Mouse (Mus musculus): ENCODE data around the gene Irf3. TPM values are rescaled to one million over a fixed set of nuclear protein-coding genes. Genes with fewer than 3 reads are reported as not detected.

Irf3 gene
- polyA plus RNA-seq, 1 experiment from 2014 or later = 108 TPM

- no peak for ATAC-seq
Measured at GRCm38 (mm10) chr7:45025601-45026220, 28.3 kb downstream of the Irf3 start.

GRCm38 (mm10) chr7:45026256-45026655 lies 28.8 kb downstream of the Irf3 start:
- ChIA-PET POLR2A (no interaction called here), CTCF (interaction anchor here (1.3 to 1.5 kb wide), 2 partner anchors 8 to 12 kb away, joined by 5 read pairs; partner anchors contain the start of gene Rras)
- no peaks in the 10 kb centered on the region for H3K27me3 ChIP-seq
- in situ Hi-C loops (cut with MboI; ENCODE audit: low pct_unique_long_range_greater_than_20kb) = no loop called here
- no peak for ATAC-seq
- no peak for DNase-seq (ENCODE audit: low read depth, low spot score)
- no peak for TF ChIP-seq CTCF (IDR thresholded peaks at IDR 0.05)

More at GRCm38 (mm10) chr7:45025601-45026220, 28.3 kb downstream of the Irf3 start:
- DNase-seq (ENCODE audit: low read depth, low spot score) = no peak
- no peak for TF ChIP-seq CTCF (IDR thresholded peaks at IDR 0.05)
- no peaks in the 10 kb centered on the region for H3K27me3 ChIP-seq
- in situ Hi-C loops (cut with MboI; ENCODE audit: low pct_unique_long_range_greater_than_20kb) = no loop called here
- POLR2A ChIA-PET = no interaction called here
- CTCF ChIA-PET = no interaction called here

DNA sequence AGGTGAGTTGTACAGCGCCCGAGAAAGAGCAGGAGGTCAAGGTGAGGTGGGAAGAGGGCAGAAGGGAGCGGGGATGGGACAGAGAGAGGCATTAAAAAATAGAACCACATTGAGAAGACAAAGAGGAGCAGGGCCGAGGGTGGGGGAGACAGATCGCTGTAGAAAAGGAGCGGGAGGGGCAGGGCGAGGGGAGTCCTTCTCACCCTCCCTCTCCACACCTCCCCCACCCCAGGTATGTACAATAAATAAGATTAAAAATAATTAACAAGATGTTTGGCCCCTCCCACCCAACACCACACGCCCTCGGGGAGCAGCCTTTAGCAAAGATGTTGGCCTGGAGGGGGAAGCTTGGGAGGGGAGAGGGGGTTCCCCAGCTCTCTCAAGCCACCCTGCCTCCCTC lies 30.3 kb downstream of the Irf3 start:
- POLR2A ChIA-PET = no interaction called here
- TF ChIP-seq CTCF (IDR thresholded peaks at IDR 0.05) = no peak
- no peak for ATAC-seq
- CTCF ChIA-PET = interaction anchor here (0.6 to 2.7 kb wide), 3 partner anchors 8 to 10 kb away, joined by 3 to 8 read pairs (median 5); partner anchors contain the start of gene Rras
- in situ Hi-C loops (cut with MboI; ENCODE audit: low pct_unique_long_range_greater_than_20kb) = no loop called here
- H3K27me3 ChIP-seq = no peaks in the 10 kb centered on the region
- no peak for DNase-seq (ENCODE audit: low read depth, low spot score)

DNA sequence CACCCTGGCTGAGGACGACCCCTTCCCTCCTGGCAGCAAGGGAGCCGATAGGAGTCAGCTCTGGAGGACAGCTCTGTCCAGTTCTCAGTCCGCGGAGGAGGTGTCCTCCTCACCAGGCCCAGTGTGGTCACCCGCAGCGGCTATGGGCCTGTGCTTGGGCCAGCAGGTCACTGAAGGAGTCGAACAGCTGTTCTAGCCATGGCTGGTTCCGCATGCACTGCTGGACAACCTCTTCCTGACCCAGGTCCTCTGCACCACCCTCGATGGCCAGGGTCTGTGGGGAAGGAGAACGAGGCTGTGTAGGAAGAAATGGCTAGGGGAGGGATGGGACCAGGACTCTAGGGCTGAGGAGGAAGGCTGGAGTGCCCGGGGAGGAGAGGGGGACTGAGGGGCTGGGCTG lies 30.9 kb downstream of the Irf3 start:
- DNase-seq (ENCODE audit: low read depth, low spot score) (no peak), ATAC-seq (no peak)
- CTCF ChIA-PET = interaction anchor here (2.7 kb wide), 1 partner anchor 10 kb away, joined by 8 read pairs; the partner anchor contains the start of gene Rras
- H3K27me3 ChIP-seq = no peaks in the 10 kb centered on the region
- TF ChIP-seq CTCF (IDR thresholded peaks at IDR 0.05) = no peak
- POLR2A ChIA-PET = no interaction called here
- in situ Hi-C loops (cut with MboI; ENCODE audit: low pct_unique_long_range_greater_than_20kb) = no loop called here

DNA sequence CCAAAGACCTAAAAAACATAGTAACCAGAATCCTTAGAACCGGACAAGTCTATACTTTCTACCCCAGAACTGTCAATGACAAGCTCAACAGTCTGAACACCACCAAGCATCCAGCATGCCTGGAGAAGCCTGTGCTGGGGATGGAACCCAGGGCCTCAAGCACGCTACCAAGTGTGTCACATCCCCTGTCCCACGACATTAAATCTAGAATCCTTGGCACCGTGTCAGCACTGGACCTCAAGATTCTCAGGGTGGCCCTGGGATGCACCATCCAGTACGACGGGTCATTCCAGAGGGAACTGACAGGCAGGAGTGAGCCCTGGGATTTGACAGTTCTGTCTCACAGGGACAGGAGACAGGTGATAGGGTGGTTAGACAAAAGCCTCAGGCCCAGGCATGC lies 32.5 kb downstream of the Irf3 start:
- in situ Hi-C loops (cut with MboI; ENCODE audit: low pct_unique_long_range_greater_than_20kb) = no loop called here
- ChIA-PET CTCF (interaction anchor here (1.1 to 2.7 kb wide), 4 partner anchors 10 to 29 kb away, joined by 3 to 8 read pairs (median 4); partner anchors contain the start of gene Rras), POLR2A (interaction anchor here (1.2 kb wide), 1 partner anchor 18 kb away, joined by 3 read pairs; no protein-coding TSS in a partner anchor)
- ATAC-seq (no peak), DNase-seq (ENCODE audit: low read depth, low spot score) (no peak)
- H3K27me3 ChIP-seq = no peaks in the 10 kb centered on the region
- TF ChIP-seq CTCF (IDR thresholded peaks at IDR 0.05) = no peak

DNA sequence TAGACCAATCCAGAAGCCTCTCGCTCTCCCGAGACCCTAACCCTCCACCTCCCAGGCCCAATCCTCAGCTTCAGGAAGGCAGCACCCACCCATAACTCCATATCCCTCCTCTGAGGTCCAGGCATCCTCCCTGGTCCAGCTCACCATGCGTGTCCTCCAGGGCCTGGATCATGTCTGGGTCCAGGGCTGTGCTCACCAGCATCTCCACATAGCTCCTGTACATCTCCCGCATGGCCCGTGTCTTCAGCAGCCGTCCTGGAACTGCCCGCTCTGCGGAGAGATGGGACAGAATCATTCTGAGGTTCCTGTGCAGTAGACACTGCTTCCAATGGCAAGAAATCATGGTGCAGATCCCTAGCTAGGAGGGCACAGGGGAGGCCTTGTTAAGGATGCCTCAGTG lies 33.4 kb downstream of the Irf3 start:
- ChIA-PET CTCF (interaction anchor here (1.1 to 1.3 kb wide), 2 partner anchors 10 to 14 kb away, joined by 3 to 4 read pairs; no protein-coding TSS in a partner anchor), POLR2A (interaction anchor here (1.2 kb wide), 1 partner anchor 17 kb away, joined by 3 read pairs; no protein-coding TSS in a partner anchor)
- in situ Hi-C loops (cut with MboI; ENCODE audit: low pct_unique_long_range_greater_than_20kb) = no loop called here
- ATAC-seq (no peak), DNase-seq (ENCODE audit: low read depth, low spot score) (no peak)
- no peak for TF ChIP-seq CTCF (IDR thresholded peaks at IDR 0.05)
- H3K27me3 ChIP-seq = no peaks in the 10 kb centered on the region

DNA sequence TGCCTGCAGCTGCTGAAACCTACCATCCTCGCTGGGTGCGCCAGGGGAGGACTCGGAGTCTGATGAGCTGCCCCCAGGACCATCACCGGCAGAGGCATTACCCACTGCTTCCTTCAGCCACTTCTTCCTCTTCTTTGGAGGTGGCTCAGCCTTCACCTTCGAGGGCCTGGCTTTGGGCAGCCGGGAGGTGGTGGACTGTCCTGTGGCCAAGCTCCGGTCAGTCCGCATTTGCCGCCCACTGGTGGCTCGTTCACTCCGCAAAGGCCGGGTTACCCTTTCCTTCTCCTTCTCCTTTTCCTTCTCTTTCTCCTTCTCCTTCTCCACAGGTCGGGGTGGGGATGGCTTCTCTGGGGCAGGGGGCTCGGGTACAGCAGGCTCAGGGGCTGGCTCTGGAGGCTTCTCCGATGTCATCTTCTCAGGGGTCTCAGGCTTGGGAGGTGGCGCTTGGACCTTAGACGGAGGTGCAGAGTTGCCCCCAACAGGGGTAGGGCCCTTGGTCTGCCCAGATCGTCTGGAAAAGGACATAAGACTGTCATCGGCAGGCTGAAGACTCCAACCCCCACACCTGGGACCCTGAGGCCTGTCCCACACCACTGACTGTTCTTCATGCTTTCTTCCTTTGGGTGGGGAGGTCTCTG lies 36.4 kb downstream of the Irf3 start:
- DNase-seq (ENCODE audit: low read depth, low spot score) (no peak), ATAC-seq (no peak)
- no peak for TF ChIP-seq CTCF (IDR thresholded peaks at IDR 0.05)
- ChIA-PET POLR2A (no interaction called here), CTCF (no interaction called here)
- in situ Hi-C loops (cut with MboI; ENCODE audit: low pct_unique_long_range_greater_than_20kb) = no loop called here
- H3K27me3 ChIP-seq = no peaks in the 10 kb centered on the region

- no peaks in the 10 kb centered on the region for H3K27me3 ChIP-seq
- POLR2A ChIA-PET = interaction anchor here (0.7 to 0.8 kb wide), 2 partner anchors 17 to 18 kb away, joined by 3 read pairs; partner anchors contain the start of gene Prr12
- DNase-seq (ENCODE audit: low read depth, low spot score) (no peak), ATAC-seq (no peak)
- CTCF ChIA-PET = interaction anchor here (0.6 kb wide), 1 partner anchor 8 kb away, joined by 3 read pairs; no protein-coding TSS in a partner anchor
- in situ Hi-C loops (cut with MboI; ENCODE audit: low pct_unique_long_range_greater_than_20kb) = no loop called here
- no peak for TF ChIP-seq CTCF (IDR thresholded peaks at IDR 0.05)
Measured at GRCm38 (mm10) chr7:45035631-45036030, 38.2 kb downstream of the Irf3 start.

DNA sequence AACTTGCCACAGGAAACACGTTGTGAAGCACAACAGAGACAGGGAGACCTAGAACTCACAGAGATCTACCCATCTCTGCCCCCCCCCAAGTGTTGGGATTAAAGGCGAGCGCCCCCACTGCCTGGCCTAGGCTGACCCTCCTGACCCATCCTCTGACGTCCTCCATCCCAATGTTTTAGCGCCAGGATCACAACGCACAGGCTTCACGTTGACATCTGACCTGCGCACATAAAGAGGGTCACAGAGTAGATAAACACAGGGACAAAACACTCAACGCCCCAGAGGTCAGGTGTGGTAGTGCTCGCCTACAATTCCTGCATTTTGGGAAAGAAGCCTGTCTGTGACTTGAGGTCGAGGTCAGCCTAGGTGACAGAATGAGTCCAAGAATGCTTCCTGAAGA lies 39.3 kb downstream of the Irf3 start:
- in situ Hi-C loops (cut with MboI; ENCODE audit: low pct_unique_long_range_greater_than_20kb) = no loop called here
- no peak for ATAC-seq
- ChIA-PET CTCF (no interaction called here), POLR2A (interaction anchor here (0.6 kb wide), 1 partner anchor 1549 kb away, joined by 4 read pairs; no protein-coding TSS in a partner anchor)
- H3K27me3 ChIP-seq = no peaks in the 10 kb centered on the region
- TF ChIP-seq CTCF (IDR thresholded peaks at IDR 0.05) = no peak
- DNase-seq (ENCODE audit: low read depth, low spot score) = no peak

GRCm38 (mm10) chr7:45037720-45038361 lies 40.4 kb downstream of the Irf3 start:
- DNase-seq (ENCODE audit: low read depth, low spot score) (no peak), ATAC-seq (no peak)
- in situ Hi-C loops (cut with MboI; ENCODE audit: low pct_unique_long_range_greater_than_20kb) = no loop called here
- CTCF ChIA-PET = interaction anchor here (1.0 to 2.3 kb wide), 5 partner anchors 11 to 52 kb away, joined by 3 to 9 read pairs (median 5); no protein-coding TSS in a partner anchor
- POLR2A ChIA-PET = interaction anchor here (0.9 to 1.9 kb wide), 2 partner anchors 15 to 73 kb away, joined by 3 to 5 read pairs; partner anchors contain the start of gene Prr12
- H3K27me3 ChIP-seq = no peaks in the 10 kb centered on the region
- TF ChIP-seq CTCF (IDR thresholded peaks at IDR 0.05) = no peak

Data from Patski (cell line).